Mouse (Mus musculus) ES-Bruce4 (cell line): ENCODE data around the gene Cd44. TPM values are rescaled to one million over a fixed set of nuclear protein-coding genes. Genes with fewer than 3 reads are reported as not detected.

Experiments used
- H3K27ac ChIP-seq: 2 replicates; pipeline ENCODE4 v1.5.1; 2012; ENCODE audit warnings: low read length, inconsistent platforms; ENCODE audit not compliant: insufficient read depth
- H3K27me3 ChIP-seq: 2 replicates; pipeline ENCODE4 v1.6.1; 2012; ENCODE audit warnings: mild to moderate bottlenecking, low read length, inconsistent platforms; ENCODE audit not compliant: control insufficient read depth, poor library complexity, insufficient read depth, severe bottlenecking
- H3K36me3 ChIP-seq: 2 replicates; pipeline ENCODE4 v1.6.1; 2012; ENCODE audit warnings: inconsistent platforms, mild to moderate bottlenecking, low read length, moderate library complexity; ENCODE audit not compliant: control insufficient read depth, poor library complexity, insufficient read depth, severe bottlenecking
- H3K4me1 ChIP-seq: one replicate; pipeline ENCODE4 v1.8.1; 2011; ENCODE audit warnings: low read length; ENCODE audit not compliant: control insufficient read depth, insufficient read depth
- H3K4me3 ChIP-seq: 2 replicates; pipeline ENCODE4 v1.5.1; 2011; ENCODE audit warnings: low read depth, mild to moderate bottlenecking, low read length
- H3K9ac ChIP-seq: 2 replicates; pipeline ENCODE4 v1.6.1; 2012; ENCODE audit warnings: low read depth, mild to moderate bottlenecking, inconsistent platforms; ENCODE audit not compliant: poor library complexity, severe bottlenecking
- H3K9me3 ChIP-seq: replicated peaks from 2 replicates; pipeline ENCODE4 v1.6.1; 2012; ENCODE audit warnings: mild to moderate bottlenecking, low read length, inconsistent platforms; ENCODE audit not compliant: control insufficient read depth, poor library complexity, insufficient read depth, severe bottlenecking
- CTCF ChIP-seq: IDR thresholded peaks from one replicate; pipeline ENCODE4 v1.8.1; 2011; ENCODE audit warnings: low read depth, low read length
- EP300 ChIP-seq: IDR thresholded peaks from 2 replicates; pipeline ENCODE4 v1.6.1; 2011; ENCODE audit warnings: low read depth, low read length; ENCODE audit not compliant: insufficient read depth
- POLR2A ChIP-seq: IDR thresholded peaks from one replicate; pipeline ENCODE4 v1.8.1; 2011; ENCODE audit warnings: low read length; ENCODE audit not compliant: insufficient read depth
- polyA plus RNA-seq: library from polyadenylated mRNA; stranded (reverse); fragments of >200 nt; gene quantifications from 2 replicates; pipeline ENCODE4 v1.2.4, GENCODE M21; 2011; ENCODE audit warnings: low read depth; ENCODE audit not compliant: missing spikeins, insufficient read depth, insufficient read length

Cd44 gene
- polyA plus RNA-seq, 1 experiment = 6.6 TPM

DNA sequence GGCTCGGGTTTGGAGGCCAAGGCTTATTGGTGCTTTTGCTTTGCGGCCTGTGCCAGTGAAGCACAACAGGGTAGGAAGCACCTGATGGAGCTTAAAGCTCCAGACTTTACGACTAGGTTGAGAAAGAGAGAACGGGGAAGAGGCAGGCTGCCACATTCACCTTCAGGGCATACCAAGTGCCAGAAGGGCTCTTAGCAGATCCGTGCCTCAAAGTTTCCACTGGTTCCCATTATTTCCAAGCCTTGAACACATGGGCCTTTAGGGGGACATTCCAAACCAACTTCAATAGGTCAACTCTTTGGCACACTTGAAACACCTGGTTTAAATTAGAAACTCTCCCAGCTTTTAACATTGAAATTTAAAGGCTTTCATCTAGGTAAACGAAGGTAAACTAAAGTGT, 108.7 kb downstream of the Cd44 start:
- H3K36me3 ChIP-seq = no peaks in the 10 kb centered on the region
- H3K27me3 ChIP-seq = no peaks in the 10 kb centered on the region
- H3K9me3 ChIP-seq = no peaks in the 10 kb centered on the region
- no peak for TF ChIP-seq POLR2A
- no peak for TF ChIP-seq CTCF
- no peak for TF ChIP-seq EP300
- no peaks in the 10 kb centered on the region for H3K4me1 ChIP-seq
- no peak overlapping the region for H3K4me3 ChIP-seq
- no peak overlapping the region for H3K9ac ChIP-seq
- H3K27ac ChIP-seq = no peak overlapping the region

GRCm38 (mm10) chr2:102791641-102792040, 109.8 kb downstream of the Cd44 start:
- Histone ChIP-seq H3K4me1 (no peaks in the 10 kb centered on the region), H3K9ac (no peak overlapping the region), H3K27me3 (no peaks in the 10 kb centered on the region), H3K4me3 (no peak overlapping the region), H3K27ac (no peak overlapping the region), H3K9me3 (no peaks in the 10 kb centered on the region), H3K36me3 (no peaks in the 10 kb centered on the region)
- TF ChIP-seq CTCF (no peak), EP300 (no peak), POLR2A (no peak)

GRCm38 (mm10) chr2:102785696-102786095, 115.8 kb downstream of the Cd44 start:
- Histone ChIP-seq H3K4me1 (no peaks in the 10 kb centered on the region), H3K36me3 (no peaks in the 10 kb centered on the region), H3K9ac (no peak overlapping the region), H3K9me3 (no peaks in the 10 kb centered on the region), H3K27ac (no peak overlapping the region), H3K27me3 (no peaks in the 10 kb centered on the region), H3K4me3 (no peak overlapping the region)
- TF ChIP-seq CTCF (no peak), EP300 (no peak), POLR2A (no peak)

GRCm38 (mm10) chr2:102782751-102783150, 118.7 kb downstream of the Cd44 start:
- Histone ChIP-seq H3K36me3 (no peaks in the 10 kb centered on the region), H3K4me3 (no peak overlapping the region), H3K27me3 (no peaks in the 10 kb centered on the region), H3K27ac (no peak overlapping the region), H3K4me1 (no peaks in the 10 kb centered on the region), H3K9ac (no peak overlapping the region), H3K9me3 (no peaks in the 10 kb centered on the region)
- TF ChIP-seq EP300 (no peak), CTCF (no peak), POLR2A (no peak)

- no peaks in the 10 kb centered on the region for H3K4me1 ChIP-seq
- no peak overlapping the region for H3K4me3 ChIP-seq
- no peaks in the 10 kb centered on the region for H3K36me3 ChIP-seq
- H3K27ac ChIP-seq = no peak overlapping the region
- no peaks in the 10 kb centered on the region for H3K9me3 ChIP-seq
- H3K9ac ChIP-seq = no peak overlapping the region
- no peak for TF ChIP-seq EP300
- H3K27me3 ChIP-seq = no peaks in the 10 kb centered on the region
Measured at GRCm38 (mm10) chr2:102778208-102778607, 123.3 kb downstream of the Cd44 start.

GRCm38 (mm10) chr2:102775561-102775960, 125.9 kb downstream of the Cd44 start:
- Histone ChIP-seq H3K27ac (no peak overlapping the region), H3K9me3 (no peaks in the 10 kb centered on the region), H3K9ac (no peak overlapping the region), H3K36me3 (no peaks in the 10 kb centered on the region), H3K4me3 (no peak overlapping the region), H3K27me3 (no peaks in the 10 kb centered on the region), H3K4me1 (no peaks in the 10 kb centered on the region)
- TF ChIP-seq POLR2A (no peak), EP300 (no peak), CTCF (no peak)

GRCm38 (mm10) chr2:102774700-102775099, 126.8 kb downstream of the Cd44 start:
- Histone ChIP-seq H3K4me3 (no peak overlapping the region), H3K4me1 (no peaks in the 10 kb centered on the region), H3K36me3 (no peaks in the 10 kb centered on the region), H3K9ac (no peak overlapping the region), H3K27me3 (no peaks in the 10 kb centered on the region), H3K9me3 (no peaks in the 10 kb centered on the region), H3K27ac (no peak overlapping the region)
- TF ChIP-seq CTCF (no peak), POLR2A (no peak), EP300 (no peak)
